Mouse (Mus musculus): ENCODE results near the gene Zfp513. TPM values are rescaled to one million over a fixed set of nuclear protein-coding genes. Genes with fewer than 3 reads are reported as not detected.
A peak's percentile ranks its signal among the peaks of the same experiment; 100 is the strongest.

Gene Zfp513
- total RNA-seq, 1 experiment from 2014 or later = 5.8 TPM

DNA sequence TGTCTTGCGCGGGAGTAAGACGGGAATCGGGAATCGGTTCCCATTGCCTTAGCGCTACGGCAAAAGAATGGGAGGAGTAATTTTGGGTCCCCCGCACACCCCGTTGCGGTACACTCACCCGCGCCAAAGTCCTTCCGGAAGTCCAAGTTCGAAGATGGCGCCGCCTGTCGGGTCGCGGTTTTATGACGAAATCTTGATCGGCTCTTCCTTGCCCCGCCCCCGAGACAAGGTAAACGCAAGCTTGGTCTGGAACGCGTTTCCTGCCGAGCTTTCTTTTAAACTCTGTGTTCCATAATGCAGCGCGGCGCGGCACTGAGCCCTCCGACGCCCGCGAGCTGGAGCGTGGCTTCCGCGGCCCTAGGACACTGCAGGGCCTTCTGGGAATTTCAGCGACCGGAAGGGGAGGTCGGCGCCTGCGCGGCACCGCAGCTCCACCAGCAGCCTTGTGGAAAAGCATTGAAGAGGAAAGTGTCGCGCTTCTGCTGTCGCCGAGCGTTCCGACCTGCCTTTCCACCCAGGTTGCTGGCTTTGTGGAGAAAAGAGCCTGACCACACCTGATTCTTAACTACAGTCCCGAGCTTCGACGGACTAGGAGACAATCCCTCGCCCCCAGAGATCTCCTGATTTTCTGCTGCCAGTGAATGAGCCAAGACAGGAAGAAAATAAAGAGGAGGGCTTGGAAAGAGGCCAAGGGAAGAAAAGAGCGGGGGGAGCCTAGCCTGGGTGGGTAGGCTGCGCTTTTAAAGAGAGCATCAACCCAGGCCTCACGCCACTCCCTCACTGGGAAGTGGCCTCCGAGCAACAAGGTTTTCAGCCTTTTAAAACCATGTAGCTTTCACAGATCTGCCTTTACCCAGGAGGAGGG, 22.1 kb downstream of the Zfp513 start, which contains the start of the genes Gm29609 and Gtf3c2:
Gene Gm29609 (minus strand): TSS at position 146 of the 865 bp plus-strand sequence.
Gene Gtf3c2 (minus strand): TSS at position 379 of the 865 bp plus-strand sequence.
- ATAC-seq (replicated peaks; ENCODE audit: low read depth, poor library complexity, severe bottlenecking) = peak; percentile 94

DNA sequence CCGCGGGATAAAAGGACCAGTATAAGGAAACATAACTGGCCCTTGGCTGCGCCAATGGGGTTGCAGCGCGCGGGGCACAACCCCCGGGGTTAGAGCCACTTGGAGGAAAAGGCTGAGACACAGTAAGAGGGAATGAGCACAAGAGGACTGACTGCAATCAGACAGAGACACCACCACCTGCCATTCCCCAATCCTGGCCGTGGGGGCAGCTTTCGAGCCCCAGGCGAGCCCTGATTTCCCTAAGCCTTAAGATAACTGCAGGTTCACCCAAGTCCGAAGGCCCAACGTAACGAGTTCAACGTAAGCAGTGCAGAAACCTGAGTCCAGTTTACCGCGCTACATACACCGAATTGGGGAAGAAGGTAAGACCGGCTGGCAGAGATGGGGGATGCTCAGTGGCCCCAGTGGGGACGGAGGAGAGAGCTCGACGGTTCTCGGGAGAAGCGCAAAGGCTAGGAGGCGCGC, 22.8 kb downstream of the Zfp513 start:
- ATAC-seq (replicated peaks; ENCODE audit: low read depth, poor library complexity, severe bottlenecking) = peak; percentile 40

DNA sequence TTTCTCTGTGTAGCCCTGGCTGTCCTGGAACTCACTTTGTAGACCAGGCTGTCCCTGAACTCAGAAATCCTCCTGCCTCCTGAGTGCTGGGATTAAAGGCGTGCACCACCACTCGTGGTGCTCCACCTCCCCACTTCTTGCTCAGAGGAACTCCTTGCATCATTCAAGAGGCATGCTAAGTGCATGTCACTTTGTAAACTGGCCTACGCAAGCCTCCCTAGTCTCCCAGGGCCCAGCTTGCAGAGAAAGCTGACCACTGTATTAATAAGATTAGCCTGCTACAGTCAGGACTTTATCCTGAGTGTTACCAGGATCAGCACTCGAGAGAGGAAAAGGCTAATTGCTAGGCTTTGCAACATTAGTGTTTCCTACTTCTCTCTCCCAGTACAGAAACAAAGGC, 33.5 kb downstream of the Zfp513 start:
- no peak for ATAC-seq (replicated peaks; ENCODE audit: low read depth, poor library complexity, severe bottlenecking)

DNA sequence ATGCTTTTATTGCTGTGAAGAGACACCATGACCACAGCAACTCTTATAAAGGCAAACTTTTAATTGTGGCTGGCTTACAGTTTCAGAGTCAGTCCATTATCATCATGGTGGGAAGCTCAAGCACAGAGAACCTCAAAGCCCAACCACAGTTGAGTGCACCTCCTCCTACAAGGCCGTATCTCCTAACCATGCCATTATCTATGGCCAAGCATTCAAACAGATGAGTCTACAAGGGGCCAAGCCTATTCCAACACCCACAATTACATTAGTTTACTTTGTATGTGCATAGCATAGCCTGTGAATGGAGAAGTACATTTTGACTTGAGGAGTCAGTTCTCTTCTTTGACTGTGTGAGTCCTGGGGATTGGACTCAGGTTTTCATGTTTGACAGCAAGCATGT, 37.2 kb downstream of the Zfp513 start:
- no peak for ATAC-seq (replicated peaks; ENCODE audit: low read depth, poor library complexity, severe bottlenecking)

DNA sequence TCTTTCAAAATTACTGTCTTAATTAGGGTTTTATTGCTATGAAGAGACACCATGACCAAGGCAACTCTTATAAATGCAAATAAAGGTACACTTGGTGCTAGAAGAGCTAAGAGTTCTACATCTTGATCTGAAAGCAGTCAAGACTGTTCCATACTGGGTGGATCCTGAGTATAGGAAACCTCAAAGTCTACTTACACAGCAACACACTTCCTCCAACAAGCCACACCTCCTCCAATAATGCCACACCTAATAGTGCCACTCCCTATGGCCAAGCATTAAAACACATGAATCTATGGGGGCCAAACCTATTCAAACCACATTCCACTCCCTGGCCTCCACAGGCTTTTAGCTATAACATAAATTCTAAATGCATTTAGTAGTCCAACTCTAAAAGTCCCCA, 39.6 kb downstream of the Zfp513 start:
- 0 out of 2 replicates have a peak, but pooled peaks have one; percentile 47 for ATAC-seq (replicated peaks; ENCODE audit: low read depth, poor library complexity, severe bottlenecking)

DNA sequence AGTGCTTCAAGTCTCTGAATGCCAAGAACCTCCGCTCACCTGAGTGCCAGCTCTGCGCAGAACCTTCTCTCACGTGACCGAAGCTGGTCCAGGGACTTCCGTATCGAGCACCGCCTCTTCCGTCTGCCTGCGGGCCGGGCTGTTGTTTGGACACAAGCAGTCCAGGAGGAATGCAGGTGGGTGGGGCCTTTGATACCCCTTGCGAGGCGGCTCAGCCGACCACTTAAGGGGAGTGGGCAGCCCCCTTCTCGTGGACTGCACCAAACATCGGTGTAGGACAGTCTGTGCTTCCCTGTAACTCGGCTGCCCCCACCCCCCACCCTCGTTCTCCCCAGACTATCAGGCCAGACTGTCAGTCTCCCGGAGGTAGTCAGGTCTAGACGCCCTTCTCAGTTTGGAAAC, 48.0 kb downstream of the Zfp513 start, which contains the start of gene Mpv17:
Gene Mpv17 (minus strand): TSS at position 100 of the 402 bp plus-strand sequence.
- peak; percentile 93 for ATAC-seq (replicated peaks; ENCODE audit: low read depth, poor library complexity, severe bottlenecking)

DNA sequence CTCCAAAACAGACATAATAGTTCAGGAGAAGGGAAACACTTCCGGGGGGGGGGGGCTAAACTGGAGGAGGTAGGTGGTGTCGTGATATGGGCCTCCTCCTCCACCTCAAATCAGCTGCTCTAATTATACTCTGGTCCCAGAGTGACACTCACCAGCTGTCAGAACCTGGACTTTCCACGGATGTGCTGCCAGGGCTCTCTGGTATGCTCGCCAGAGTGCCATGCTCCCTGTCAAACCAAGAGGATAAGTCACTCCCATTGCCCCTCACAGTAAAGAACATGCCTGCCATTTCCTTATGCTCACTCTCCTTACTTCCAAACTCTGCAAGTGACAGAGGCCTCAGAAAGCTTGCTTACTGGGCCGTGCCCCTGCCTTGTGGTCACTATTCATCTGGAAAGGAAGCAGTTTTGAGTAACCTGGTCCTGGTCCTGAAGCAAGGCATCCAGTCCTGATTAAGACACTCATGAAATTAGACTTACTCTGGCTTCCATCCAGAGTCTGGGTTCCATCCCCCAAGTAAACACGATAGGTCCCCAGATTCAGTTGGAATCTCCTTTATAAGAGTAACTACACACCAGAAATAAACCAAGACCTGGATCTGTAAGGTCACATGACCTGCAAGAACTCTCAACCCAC, 48.5 kb downstream of the Zfp513 start:
- ATAC-seq (replicated peaks; ENCODE audit: low read depth, poor library complexity, severe bottlenecking) = no peak

DNA sequence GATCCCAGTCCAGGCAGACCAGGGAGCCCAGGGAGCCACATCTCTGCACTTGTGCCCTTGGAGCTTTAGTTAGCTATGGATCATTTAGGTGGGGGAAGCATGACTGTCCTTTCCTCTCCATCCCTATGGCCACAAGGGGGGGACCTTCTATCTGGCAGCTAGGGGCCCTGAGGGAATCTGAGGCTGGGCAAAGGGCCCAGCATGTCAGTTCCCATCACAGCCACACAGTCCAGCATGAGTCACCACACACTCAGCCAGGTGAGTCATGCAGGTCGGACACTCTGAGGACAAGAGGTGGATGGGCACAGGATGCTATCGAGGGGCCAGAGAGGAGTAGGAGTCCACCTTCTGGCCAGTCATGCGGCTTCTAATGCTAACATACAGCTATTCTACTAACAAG, 50.4 kb downstream of the Zfp513 start:
- no peak for ATAC-seq (replicated peaks; ENCODE audit: low read depth, poor library complexity, severe bottlenecking)

DNA sequence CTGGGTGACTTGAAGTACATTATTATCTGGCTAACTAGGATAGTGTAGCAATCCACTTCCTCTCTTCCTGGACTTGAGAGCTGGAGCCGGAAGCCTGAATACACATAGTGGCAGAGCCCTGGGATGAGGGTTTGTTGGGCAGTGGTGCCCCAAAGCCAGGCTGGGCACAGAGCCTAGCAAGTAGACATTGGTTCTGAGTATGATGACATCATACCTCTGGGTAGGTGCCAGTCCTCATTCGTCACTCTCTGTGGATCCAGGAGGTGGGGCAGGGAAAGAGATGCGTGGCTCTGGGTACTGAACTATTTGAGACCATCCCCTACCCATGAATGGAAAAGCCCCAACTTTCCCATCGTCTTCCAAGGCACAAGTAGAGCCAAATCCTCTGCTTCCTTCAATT, 52.3 kb downstream of the Zfp513 start:
- no peak for ATAC-seq (replicated peaks; ENCODE audit: low read depth, poor library complexity, severe bottlenecking)

Other genes starting within 250 kb of the Zfp513 start
- gene Preb, start 241.9 kb downstream of the Zfp513 start, total RNA-seq (2017) = 23.0 and 48.0 TPM in 2 replicates
- not detected in 2 replicates for gene Tcf23, start 233.6 kb downstream of the Zfp513 start, total RNA-seq (2017)
- 49.7 and 66.4 TPM in 2 replicates for gene Atraid, start 154.0 kb downstream of the Zfp513 start, total RNA-seq (2017)
- 4.5 and 5.3 TPM in 2 replicates for gene Slc5a6, start 153.4 kb downstream of the Zfp513 start, total RNA-seq (2017)
- 56.5 and 59.6 TPM in 2 replicates for gene Cad, start 147.5 kb downstream of the Zfp513 start, total RNA-seq (2017)
- gene Dnajc5g, start 96.0 kb downstream of the Zfp513 start, total RNA-seq (2017) = not detected in 2 replicates
- not detected in 2 replicates for gene Slc30a3, start 94.1 kb downstream of the Zfp513 start, total RNA-seq (2017)
- not detected in 2 replicates for gene Trim54, start 85.6 kb downstream of the Zfp513 start, total RNA-seq (2017)
- not detected in 2 replicates for gene Ucn, start 63.5 kb downstream of the Zfp513 start, total RNA-seq (2017)
- gene Mpv17, start 48.1 kb downstream of the Zfp513 start, total RNA-seq (2017) = 22.0 TPM in 2 replicates
- 2.5 TPM in 1 of 2 replicates, not detected in the other for gene Gm29609, start 22.4 kb downstream of the Zfp513 start, total RNA-seq (2017)
- 55.5 and 83.8 TPM in 2 replicates for gene Gtf3c2, start 22.2 kb downstream of the Zfp513 start, total RNA-seq (2017)
- 38.3 and 46.8 TPM in 2 replicates for gene Snx17, start 9.1 kb downstream of the Zfp513 start, total RNA-seq (2017)
- gene Eif2b4, start 8.9 kb downstream of the Zfp513 start, total RNA-seq (2017) = 32.4 and 39.6 TPM in 2 replicates
- gene Ppm1g, start 18.4 kb upstream of the Zfp513 start, total RNA-seq (2017) = 208 and 271 TPM in 2 replicates
- 84.4 and 94.5 TPM in 2 replicates for gene Nrbp1, start 38.6 kb upstream of the Zfp513 start, total RNA-seq (2017)
- not detected in 2 replicates for gene Gm9970, start 38.9 kb upstream of the Zfp513 start, total RNA-seq (2017)
- gene Krtcap3, start 49.4 kb upstream of the Zfp513 start, total RNA-seq (2017) = 0.78 and 4.4 TPM in 2 replicates
- gene Ift172, start 88.8 kb upstream of the Zfp513 start, total RNA-seq (2017) = 32.7 and 48.5 TPM in 2 replicates
- 1.5 TPM in 1 of 2 replicates, not detected in the other for gene Fndc4, start 93.8 kb upstream of the Zfp513 start, total RNA-seq (2017)
- not detected in 2 replicates for gene Gckr, start 95.1 kb upstream of the Zfp513 start, total RNA-seq (2017)